Mouse (Mus musculus): ENCODE measurements at regions not wholly inside any gene's neighbourhood (a gene's known extent, or its start where the extent isn't known, plus 50 kb on each side); places are given as distances from the start of the nearest gene placed in this dataset.

DNA sequence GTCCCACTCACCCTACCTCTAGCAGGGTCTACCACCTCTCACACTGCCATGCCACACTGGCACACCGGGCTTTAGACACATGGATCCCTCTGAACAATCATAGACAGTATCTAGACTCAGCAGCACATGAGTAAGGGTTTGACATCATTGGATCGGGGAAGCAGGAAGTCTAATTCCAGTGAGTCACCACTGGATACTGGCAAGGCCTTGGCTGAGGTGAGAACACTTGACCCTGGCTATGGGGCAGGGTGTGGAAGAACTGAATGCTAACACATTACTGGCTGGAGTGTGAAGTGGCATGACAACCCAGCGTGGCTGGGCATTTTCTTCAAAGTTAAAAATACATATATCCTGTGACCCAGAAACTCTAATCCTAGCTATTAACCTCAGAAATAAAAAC is 114.4 kb downstream of the H2afy start:
- DNase-seq, result no peak

DNA sequence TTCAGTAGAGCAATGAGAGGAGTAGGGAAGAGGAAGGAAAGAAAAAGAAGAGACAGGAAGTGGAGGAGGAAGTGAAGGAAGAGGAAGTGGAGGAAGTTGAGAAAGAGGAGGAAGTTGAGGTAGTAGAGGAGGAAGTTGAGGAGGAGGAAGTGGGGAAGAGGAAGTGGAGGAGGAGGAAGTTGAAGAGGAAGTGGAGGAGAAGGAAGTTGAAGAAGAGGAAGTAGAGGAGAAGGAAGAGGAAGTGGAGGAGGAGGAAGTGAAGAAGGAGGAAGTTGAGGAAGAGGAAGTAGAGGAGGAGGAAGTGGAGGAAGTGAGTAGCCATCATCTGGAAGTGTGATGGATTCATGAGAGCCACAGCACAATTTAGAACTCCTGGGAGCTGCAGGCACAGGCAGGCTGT is 122.2 kb downstream of the H2afy start:
- DNase-seq, result no peak

DNA sequence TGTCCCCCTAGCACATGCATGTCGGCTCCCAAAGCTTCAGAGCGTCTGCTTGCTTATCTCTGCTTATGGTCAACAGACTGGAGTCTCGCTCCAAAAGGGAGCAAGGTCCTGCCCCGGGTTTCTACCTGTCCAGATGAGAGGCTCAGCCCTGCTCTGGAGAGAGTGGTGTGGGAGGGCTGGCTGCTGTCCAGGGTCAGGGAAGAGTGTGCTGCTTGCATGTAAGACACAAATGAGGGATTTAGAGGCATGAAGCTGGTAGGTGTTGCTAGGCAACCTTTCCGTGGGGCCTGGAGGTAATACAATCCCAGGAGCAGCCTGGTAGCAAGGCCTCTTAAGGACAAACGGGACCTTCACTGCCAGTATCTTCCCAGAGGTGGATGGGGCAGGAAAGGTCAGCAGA is 125.7 kb downstream of the H2afy start:
- no peak for DNase-seq

GRCm38 (mm10) chr13:56006827-56007226 is 129.3 kb downstream of the H2afy start:
- DNase-seq, result no peak

DNA sequence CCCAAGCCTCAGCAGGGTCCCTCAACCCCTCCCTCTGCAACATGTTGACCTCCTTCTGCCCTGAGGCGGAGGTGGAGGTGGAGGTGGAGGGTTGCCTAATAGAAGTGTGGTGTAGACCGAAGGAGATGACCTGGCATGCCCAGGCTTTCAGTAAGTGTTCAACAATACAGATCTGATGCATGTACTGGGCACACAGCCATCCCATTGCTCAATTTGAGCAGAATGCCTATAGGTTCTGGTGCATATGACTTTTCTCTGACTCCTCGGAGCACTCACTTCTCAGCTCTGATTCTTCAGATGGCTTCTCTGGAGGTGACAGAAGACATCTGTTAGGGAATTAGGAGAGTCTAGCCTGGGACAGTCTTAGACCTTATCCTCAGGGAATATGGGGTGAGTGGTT is 130.4 kb downstream of the H2afy start:
- no peak for DNase-seq

DNA sequence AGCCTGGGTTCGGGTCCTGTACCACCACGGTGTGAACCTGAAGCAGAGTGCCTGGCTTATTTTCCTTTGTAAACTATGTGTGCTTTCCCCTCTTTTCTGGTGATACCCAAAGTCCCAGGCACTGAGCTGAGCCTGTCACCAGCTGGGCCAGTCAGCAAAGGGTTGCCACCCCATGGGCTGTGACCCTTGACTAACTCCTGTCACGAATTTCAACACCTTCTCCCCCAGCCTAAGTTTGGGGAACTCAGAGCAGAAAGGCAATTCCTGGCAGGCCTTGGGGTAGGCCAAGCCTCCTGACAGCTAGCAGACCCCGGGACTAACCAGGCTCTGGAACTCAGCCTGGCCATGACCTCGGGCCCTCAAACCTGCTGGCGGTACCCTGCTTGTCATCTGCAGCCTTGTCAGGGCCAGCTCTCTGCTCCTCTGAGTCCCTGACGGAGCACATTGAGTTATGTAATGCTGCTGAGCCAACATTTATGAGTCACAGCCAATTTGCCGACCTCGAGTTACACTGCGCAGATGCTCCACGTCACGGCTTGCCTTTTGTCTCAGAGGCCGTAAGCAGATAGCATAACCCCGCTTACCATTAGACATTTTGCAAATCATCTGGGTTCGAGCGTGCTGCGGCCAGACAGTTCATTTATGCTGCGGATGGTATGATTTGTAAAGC is 132.3 kb downstream of the H2afy start:
- peak; percentile 82 for DNase-seq

GRCm38 (mm10) chr13:55995255-55995654 is 140.9 kb downstream of the H2afy start:
- no peak for DNase-seq

GRCm38 (mm10) chr13:55994460-55994859 is 141.7 kb downstream of the H2afy start:
- DNase-seq, result no peak

DNA sequence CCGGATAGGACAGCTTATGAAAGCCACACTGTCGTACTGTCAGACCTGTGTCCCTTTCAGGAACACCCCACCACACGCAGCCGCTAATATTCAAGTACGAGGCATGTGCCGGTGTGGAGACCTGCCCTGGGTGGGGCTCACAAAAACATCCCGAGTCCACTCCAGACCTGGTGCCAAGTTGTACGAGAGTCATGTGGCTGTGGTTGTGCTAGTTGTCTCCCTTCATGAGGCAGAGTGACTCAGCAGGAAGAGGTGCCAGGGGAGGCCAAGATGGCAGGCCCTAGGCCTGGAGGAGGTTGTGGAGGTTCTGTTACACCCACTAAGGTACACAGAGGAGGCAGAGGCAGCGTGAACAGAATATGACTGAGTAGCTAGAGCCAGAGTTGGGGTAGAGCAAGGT is 143.5 kb downstream of the H2afy start:
- DNase-seq, result no peak

DNA sequence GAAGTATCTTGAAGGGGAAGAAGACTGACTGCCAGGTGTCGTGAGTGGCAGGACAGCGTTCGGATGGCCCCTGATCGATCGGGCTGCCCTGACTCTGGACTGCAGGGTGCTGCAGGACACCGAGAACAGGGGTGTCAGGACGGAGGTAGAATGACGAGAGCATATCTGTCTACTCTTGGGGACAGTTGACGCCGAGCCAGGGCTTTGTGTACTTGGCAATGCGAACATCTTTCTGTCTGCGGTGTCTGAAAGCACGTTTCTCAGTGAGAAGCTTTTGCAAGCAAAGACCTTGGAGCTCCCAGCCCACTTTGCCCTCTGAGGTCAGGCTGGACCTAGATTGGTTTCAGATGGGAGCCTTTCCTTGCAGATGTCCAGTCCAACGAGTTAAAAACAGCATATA is 144.9 kb downstream of the H2afy start:
- DNase-seq, result no peak

- DNase-seq, result peak; percentile 48
Observed at GRCm38 (mm10) chr13:55990186-55990585, 146.0 kb downstream of the H2afy start.

- no peak for DNase-seq
Observed at GRCm38 (mm10) chr13:55989401-55989800, 146.8 kb downstream of the H2afy start.

- DNase-seq, result no peak
Observed at GRCm38 (mm10) chr13:55985396-55985795, 149.4 kb upstream of the Pitx1 start.

- no peak for DNase-seq
Observed at GRCm38 (mm10) chr13:55984772-55985171, 148.8 kb upstream of the Pitx1 start.

DNA sequence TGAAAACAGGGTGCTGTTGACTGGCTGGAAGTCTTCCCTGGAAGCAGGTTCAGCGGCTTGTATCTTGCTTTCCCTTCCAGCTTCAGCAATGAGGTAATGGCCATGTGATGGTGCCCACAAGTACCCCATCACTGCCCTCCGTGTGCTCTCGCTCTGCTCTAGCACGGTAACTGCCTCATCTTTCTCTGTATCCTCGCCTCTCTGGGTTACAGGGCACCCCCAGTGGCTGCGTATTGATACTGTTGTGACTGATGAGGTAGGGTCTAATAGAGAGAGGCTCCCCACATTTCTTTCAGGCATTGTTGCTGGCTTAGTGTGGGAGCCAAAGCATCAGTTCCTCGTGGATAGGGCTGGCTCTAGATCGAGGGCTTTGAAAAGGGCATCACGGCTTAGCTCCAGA is 147.9 kb upstream of the Pitx1 start:
- no peak for DNase-seq

- DNase-seq, result no peak
Observed at GRCm38 (mm10) chr13:55981041-55981440, 145.0 kb upstream of the Pitx1 start.

- no peak for DNase-seq
Observed at GRCm38 (mm10) chr13:55977902-55978301, 141.9 kb upstream of the Pitx1 start.

DNA sequence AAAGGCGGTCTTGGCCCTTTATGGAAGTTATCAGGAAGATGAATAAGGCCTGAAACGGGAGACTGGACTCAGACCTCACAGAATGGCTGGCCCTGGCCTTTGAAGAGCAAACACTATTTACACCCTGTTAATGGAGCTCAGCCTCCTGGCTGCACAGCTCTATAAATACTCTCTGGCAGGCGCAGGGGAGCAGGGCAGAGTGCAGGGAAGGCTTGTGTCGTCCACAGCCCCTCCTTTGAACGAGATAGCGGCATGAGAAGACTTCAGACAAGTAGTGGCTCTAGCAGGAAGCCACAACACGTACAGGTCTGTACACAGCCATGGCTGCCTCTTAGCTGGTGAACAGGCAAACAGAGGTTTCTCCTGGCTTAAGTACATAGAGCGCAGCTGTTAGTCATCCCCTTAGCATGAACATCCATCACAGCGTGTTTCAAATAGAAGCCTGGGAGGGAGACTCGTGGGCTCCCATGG is 141.0 kb upstream of the Pitx1 start:
- no peak for DNase-seq

GRCm38 (mm10) chr13:55974105-55974504 is 138.1 kb upstream of the Pitx1 start:
- DNase-seq, result no peak

DNA sequence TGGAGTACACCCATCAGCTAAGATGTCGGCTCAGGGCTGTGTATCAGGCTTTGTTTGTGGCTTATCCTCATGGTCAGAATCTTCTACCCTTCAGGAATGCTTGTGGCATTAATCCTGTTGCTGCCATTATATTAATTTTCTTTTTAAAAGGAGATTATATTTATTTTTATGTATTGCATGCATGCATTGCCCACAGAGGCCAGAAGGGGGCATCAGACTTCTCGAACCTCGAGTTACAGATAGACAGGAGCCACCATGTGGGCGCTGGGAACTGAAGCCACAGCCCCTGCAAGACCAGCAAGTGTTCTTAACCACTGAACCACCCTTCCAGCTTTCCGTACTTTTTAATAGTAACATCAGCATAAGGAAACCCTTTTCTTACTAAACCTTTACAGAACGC is 134.7 kb upstream of the Pitx1 start:
- DNase-seq, result no peak

- no peak for DNase-seq
Observed at GRCm38 (mm10) chr13:55969473-55969872, 133.5 kb upstream of the Pitx1 start.

DNA sequence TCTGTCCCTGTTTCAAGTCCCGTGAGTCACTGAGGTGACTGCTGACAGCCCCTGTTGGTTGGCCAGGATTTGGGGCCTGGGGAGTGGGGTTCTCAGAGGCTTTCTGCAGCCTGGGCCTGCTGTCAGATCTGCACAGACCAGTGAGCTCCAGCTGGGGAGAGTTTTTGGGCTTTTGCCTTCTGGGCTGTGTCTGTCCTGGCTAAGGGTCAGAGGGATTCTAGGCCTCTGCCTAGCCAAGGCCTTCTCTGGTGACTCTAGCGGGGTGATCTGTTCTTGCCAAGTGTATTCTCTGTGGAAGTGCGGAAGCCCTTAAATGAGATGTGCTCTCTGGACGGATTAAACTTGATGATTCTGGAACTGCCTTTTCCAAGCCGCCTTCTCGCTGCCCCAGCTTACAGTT is 131.2 kb upstream of the Pitx1 start:
- no peak for DNase-seq

DNA sequence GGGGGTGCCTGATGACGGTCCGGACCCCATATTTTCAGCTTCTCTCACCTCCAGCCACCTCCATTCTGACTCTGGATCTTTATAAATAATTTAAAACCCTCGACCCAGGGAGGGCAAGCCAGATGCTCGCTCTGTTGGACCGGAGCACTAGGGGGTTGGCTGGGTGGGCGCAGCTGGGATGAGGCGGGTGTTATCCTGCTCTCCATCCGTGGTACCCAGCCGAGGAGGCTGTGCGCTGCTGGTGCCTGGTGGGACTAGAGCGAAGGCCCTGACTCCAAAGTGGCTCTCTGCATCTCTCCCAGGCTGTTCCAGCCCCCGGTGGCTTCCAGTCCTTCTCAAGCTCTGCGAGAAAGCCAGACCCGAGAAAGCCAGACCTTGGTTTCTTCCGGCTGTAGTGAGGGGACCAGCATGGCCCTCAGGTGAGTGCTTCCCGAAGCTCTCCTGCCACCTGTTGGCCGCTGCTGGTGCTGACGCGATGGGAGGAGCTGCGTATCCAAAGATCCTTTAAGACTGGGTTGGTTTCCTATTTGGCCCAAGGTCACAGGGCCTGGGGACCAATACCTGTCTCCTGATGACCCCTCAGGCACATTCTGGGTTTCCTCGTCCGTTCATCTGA is 127.1 kb upstream of the Pitx1 start:
- DNase-seq, result peak; percentile 32

- no peak for DNase-seq
Observed at GRCm38 (mm10) chr13:55962254-55962866, 126.4 kb upstream of the Pitx1 start.
